7 mouse cellular contexts compared by ENCODE assay signal in genomic region chr17:31138398-31138797, GRCm38 (mm10). TPM values are rescaled to one million over a fixed set of nuclear protein-coding genes. Genes with fewer than 3 reads are reported as not detected.
DNase-seq lines count a peak whose midpoint lies in the region; ATAC-seq and TF ChIP-seq lines count a peak whose summit lies in the region.

No protein-coding gene starts in this region.

- intact Hi-C loops in heart, postnatal 36 days (cut with DNase I) = loop anchor here (1.0 to 5.0 kb wide), 3 partner anchors 49 to 133 kb away; no protein-coding TSS in a partner anchor

- no peaks in the 10 kb centered on the region for H3K36me3 ChIP-seq in midbrain, postnatal 0 days (ENCODE audit: insufficient read depth, low read length)
- H3K36me3 ChIP-seq in midbrain, embryonic 15.5 days (replicated peaks) = no peaks in the 10 kb centered on the region
- H3K36me3 ChIP-seq in limb, embryonic 11.5 days (ENCODE audit: control insufficient read depth, insufficient read depth, low read length) = no peaks in the 10 kb centered on the region

- no peak overlapping the region for H3K4me3 ChIP-seq in midbrain, postnatal 0 days (ENCODE audit: low read depth, low read length)
- no peak overlapping the region for H3K4me3 ChIP-seq in midbrain, embryonic 15.5 days
- no peak overlapping the region for H3K4me3 ChIP-seq in limb, embryonic 11.5 days (ENCODE audit: low read depth, low read length)

- H3K4me2 ChIP-seq in midbrain, postnatal 0 days (ENCODE audit: low read depth, low read length, poor library complexity, severe bottlenecking) = no peak overlapping the region
- no peak overlapping the region for H3K4me2 ChIP-seq in midbrain, embryonic 15.5 days
- H3K4me2 ChIP-seq in limb, embryonic 11.5 days (ENCODE audit: low read depth, severe bottlenecking) = no peak overlapping the region

- TF ChIP-seq CTCF in midbrain, postnatal 0 days (IDR thresholded peaks at IDR 0.05) = peak; percentile 87

- no peak for ATAC-seq in midbrain, postnatal 0 days (ENCODE audit: low FRiP score)
- no peak for ATAC-seq in midbrain, embryonic 15.5 days (replicated peaks)
- ATAC-seq in limb, embryonic 11.5 days (ENCODE audit: insufficient number of reproducible peaks, low FRiP score, low TSS enrichment, low read depth) = no peak

- no peaks in the 10 kb centered on the region for H3K9me3 ChIP-seq in midbrain, postnatal 0 days (ENCODE audit: low read length)
- H3K9me3 ChIP-seq in midbrain, embryonic 15.5 days = no peaks in the 10 kb centered on the region
- H3K9me3 ChIP-seq in limb, embryonic 11.5 days (ENCODE audit: control insufficient read depth, low read length) = no peaks in the 10 kb centered on the region

- DNase-seq in midbrain, postnatal 0 days (ENCODE audit: low spot score) = peak; percentile 87
- peak; percentile 66 for DNase-seq in T-cell, adult 2 months (ENCODE audit: low spot score)
- peak; percentile 88 for DNase-seq in cerebellum, adult 9-10 months
- peak; percentile 51 to 56 for DNase-seq in heart, postnatal 36 days
- DNase-seq in limb, embryonic 11.5 days (ENCODE audit: low spot score) = peak; percentile 71
- peak; percentile 61 for DNase-seq in retina, postnatal 7 days (ENCODE audit: low read depth, low spot score)

- no peak overlapping the region for H3K27ac ChIP-seq in midbrain, postnatal 0 days (ENCODE audit: low read depth, low read length)
- H3K27ac ChIP-seq in midbrain, embryonic 15.5 days = no peak overlapping the region
- no peak overlapping the region for H3K27ac ChIP-seq in limb, embryonic 11.5 days (replicated peaks; ENCODE audit: low read depth, low read length)

- WGBS in midbrain, postnatal 0 days = 22% methylated on average over 5 of the region's 5 CpGs
- WGBS in midbrain, embryonic 15.5 days = 17% methylated on average over 5 of the region's 5 CpGs
- 13% methylated on average over 5 of the region's 5 CpGs for WGBS in limb, embryonic 11.5 days

- H3K9ac ChIP-seq in midbrain, postnatal 0 days (replicated peaks; ENCODE audit: low read length, poor library complexity, severe bottlenecking) = no peak overlapping the region
- no peak overlapping the region for H3K9ac ChIP-seq in midbrain, embryonic 15.5 days
- H3K9ac ChIP-seq in limb, embryonic 11.5 days (ENCODE audit: low read length) = no peak overlapping the region

- H3K4me1 ChIP-seq in midbrain, postnatal 0 days (ENCODE audit: insufficient read depth, low read length) = no peaks in the 10 kb centered on the region
- H3K4me1 ChIP-seq in midbrain, embryonic 15.5 days = no peaks in the 10 kb centered on the region
- no peaks in the 10 kb centered on the region for H3K4me1 ChIP-seq in limb, embryonic 11.5 days (ENCODE audit: control insufficient read depth, insufficient read depth, low read length)

- H3K27me3 ChIP-seq in midbrain, postnatal 0 days (ENCODE audit: insufficient read depth, low read length) = no peaks in the 10 kb centered on the region
- no peaks in the 10 kb centered on the region for H3K27me3 ChIP-seq in midbrain, embryonic 15.5 days (replicated peaks)
- 0 out of 2 replicates have a peak, but pooled peaks cover 2% of the 10 kb centered on the region for H3K27me3 ChIP-seq in limb, embryonic 11.5 days (ENCODE audit: control insufficient read depth, insufficient read depth, low read length)

RNA-seq across cellular contexts. Expression of gene Tff2, which starts 5.7 kb away (rescaled TPM):
- not detected in 2 replicates for total RNA-seq in midbrain, postnatal 0 days (2014; rRNA removed)
- polyA plus RNA-seq in midbrain, postnatal 0 days (2015; fragmentation: Nextera tagmentation; extraction: Ambion mirVana) = not detected in 2 replicates
- polyA plus RNA-seq in midbrain, embryonic 15.5 days (2015; fragmentation: Nextera tagmentation; extraction: Ambion mirVana) = not detected in 2 replicates
- not detected for total RNA-seq in heart, postnatal 36 days (2021)
- not detected in 2 replicates for polyA plus RNA-seq in limb, embryonic 11.5 days (2014; fragmentation: Nextera tagmentation; extraction: Ambion mirVana)

RNA-seq across cellular contexts. Expression of gene Tff3, which starts 9.0 kb away (rescaled TPM):
- not detected in 2 replicates for total RNA-seq in midbrain, postnatal 0 days (2014; rRNA removed)
- 0.52 and 0.83 TPM in 2 replicates for polyA plus RNA-seq in midbrain, postnatal 0 days (2015; fragmentation: Nextera tagmentation; extraction: Ambion mirVana)
- 0.40 and 1.4 TPM in 2 replicates for polyA plus RNA-seq in midbrain, embryonic 15.5 days (2015; fragmentation: Nextera tagmentation; extraction: Ambion mirVana)
- total RNA-seq in heart, postnatal 36 days (2021) = not detected
- not detected in 2 replicates for polyA plus RNA-seq in limb, embryonic 11.5 days (2014; fragmentation: Nextera tagmentation; extraction: Ambion mirVana)

RNA-seq across cellular contexts. Expression of gene Tff1, which starts 26.7 kb away (rescaled TPM):
- not detected in 2 replicates for total RNA-seq in midbrain, postnatal 0 days (2014; rRNA removed)
- polyA plus RNA-seq in midbrain, postnatal 0 days (2015; fragmentation: Nextera tagmentation; extraction: Ambion mirVana) = not detected in 2 replicates
- polyA plus RNA-seq in midbrain, embryonic 15.5 days (2015; fragmentation: Nextera tagmentation; extraction: Ambion mirVana) = not detected in 2 replicates
- not detected for total RNA-seq in heart, postnatal 36 days (2021)
- not detected in 2 replicates for polyA plus RNA-seq in limb, embryonic 11.5 days (2014; fragmentation: Nextera tagmentation; extraction: Ambion mirVana)
